Mouse (Mus musculus) cerebral cortex, adult 2 months (tissue): ENCODE data around the gene Ift74.

Source experiments
- WGBS: fragments of 180-500 bp; shearing (Covaris S2); methylation state at CpG from one replicate; pipeline ENCODE4 v1.1.7; 2018; 5-methylcytosine and 5-hydroxymethylcytosine counted together

The Ift74 gene

GRCm38 (mm10) chr4:94613972-94614626 is at the start of gene Ift74:
Gene Ift74, plus strand, starts transcription at chr4:94614491.
- WGBS = 1% methylated on average over 29 of the region's 29 CpGs

GRCm38 (mm10) chr4:94572677-94573076 is 41.6 kb upstream of the Ift74 start:
- 86% methylated on average over 4 of the region's 4 CpGs for WGBS

- 66% methylated on average over 4 of the region's 4 CpGs for WGBS
These were observed 22.4 kb upstream of the Ift74 start for GRCm38 (mm10) chr4:94591765-94592381.

- WGBS = 83% methylated on average over 4 of the region's 4 CpGs
These were observed 12.9 kb upstream of the Ift74 start for GRCm38 (mm10) chr4:94601395-94601794.

GRCm38 (mm10) chr4:94602496-94603030 is 11.7 kb upstream of the Ift74 start:
- WGBS = under 1% methylated on average over 33 of the region's 33 CpGs

- WGBS = under 1% methylated on average over 61 of the region's 61 CpGs
These were observed 11.2 kb upstream of the Ift74 start, which contains the start of gene Plaa for GRCm38 (mm10) chr4:94603031-94603629. Gene Plaa, minus strand, starts transcription at chr4:94603244.

GRCm38 (mm10) chr4:94604452-94605019 is 9.8 kb upstream of the Ift74 start:
- WGBS = 95% methylated on average over 2 of the region's 2 CpGs

- 90% methylated on average over 2 of the region's 2 CpGs for WGBS
These were observed 8.7 kb upstream of the Ift74 start for GRCm38 (mm10) chr4:94605591-94605990.

- 73% methylated on average over 3 of the region's 3 CpGs for WGBS
These were observed 4.0 kb upstream of the Ift74 start for GRCm38 (mm10) chr4:94610339-94610738.

GRCm38 (mm10) chr4:94614627-94615006 is 326 bp downstream of the Ift74 start:
- under 1% methylated on average over 18 of the region's 18 CpGs for WGBS

- WGBS = 73% methylated on average over 2 of the region's 2 CpGs
These were observed 5.8 kb downstream of the Ift74 start for GRCm38 (mm10) chr4:94620077-94620476.

GRCm38 (mm10) chr4:94643141-94643540 is 28.9 kb downstream of the Ift74 start:
- 55% methylated on average over 2 of the region's 2 CpGs for WGBS

GRCm38 (mm10) chr4:94649920-94650319 is 35.6 kb downstream of the Ift74 start, which contains the start of gene Lrrc19:
Gene Lrrc19, minus strand, starts transcription at chr4:94650144.
- WGBS = 92% methylated on average over 3 of the region's 3 CpGs

GRCm38 (mm10) chr4:94650426-94651175 is 36.3 kb downstream of the Ift74 start:
- 97% methylated on average over 5 of the region's 5 CpGs for WGBS

- 51% methylated on average over 1 of the region's 1 CpGs for WGBS
These were observed 55.4 kb downstream of the Ift74 start for GRCm38 (mm10) chr4:94669718-94670117.

GRCm38 (mm10) chr4:94680662-94681061 is 66.4 kb downstream of the Ift74 start:
- WGBS = 87% methylated on average over 2 of the region's 2 CpGs

- 96% methylated on average over 2 of the region's 2 CpGs for WGBS
These were observed 66.9 kb downstream of the Ift74 start for GRCm38 (mm10) chr4:94681181-94681580.

GRCm38 (mm10) chr4:94682029-94682428 is 67.7 kb downstream of the Ift74 start:
- WGBS = 59% methylated on average over 1 of the region's 1 CpGs

GRCm38 (mm10) chr4:94683305-94683704 is 69.0 kb downstream of the Ift74 start:
- 78% methylated on average over 5 of the region's 5 CpGs for WGBS

GRCm38 (mm10) chr4:94689804-94690203 is 75.5 kb downstream of the Ift74 start:
- WGBS = 84% methylated on average over 2 of the region's 2 CpGs

GRCm38 (mm10) chr4:94691078-94691477 is 76.8 kb downstream of the Ift74 start:
- 80% methylated on average over 4 of the region's 4 CpGs for WGBS

- WGBS = 88% methylated on average over 2 of the region's 2 CpGs
These were observed 77.9 kb downstream of the Ift74 start for GRCm38 (mm10) chr4:94692175-94692574.
